Mouse (Mus musculus) B cell, adult 2 months (primary cell): ENCODE measurements around the gene Hccs.
"Not testable (repeated sequence)": the region's sequence is repeated elsewhere in the genome, so short reads cannot be mapped to it uniquely, and the experiment has no call there.

Experiments used
- DNase-seq, 2 experiments: peaks; one replicate each; pipeline ENCODE4 v3.0.0; 2022

The Hccs gene

DNA sequence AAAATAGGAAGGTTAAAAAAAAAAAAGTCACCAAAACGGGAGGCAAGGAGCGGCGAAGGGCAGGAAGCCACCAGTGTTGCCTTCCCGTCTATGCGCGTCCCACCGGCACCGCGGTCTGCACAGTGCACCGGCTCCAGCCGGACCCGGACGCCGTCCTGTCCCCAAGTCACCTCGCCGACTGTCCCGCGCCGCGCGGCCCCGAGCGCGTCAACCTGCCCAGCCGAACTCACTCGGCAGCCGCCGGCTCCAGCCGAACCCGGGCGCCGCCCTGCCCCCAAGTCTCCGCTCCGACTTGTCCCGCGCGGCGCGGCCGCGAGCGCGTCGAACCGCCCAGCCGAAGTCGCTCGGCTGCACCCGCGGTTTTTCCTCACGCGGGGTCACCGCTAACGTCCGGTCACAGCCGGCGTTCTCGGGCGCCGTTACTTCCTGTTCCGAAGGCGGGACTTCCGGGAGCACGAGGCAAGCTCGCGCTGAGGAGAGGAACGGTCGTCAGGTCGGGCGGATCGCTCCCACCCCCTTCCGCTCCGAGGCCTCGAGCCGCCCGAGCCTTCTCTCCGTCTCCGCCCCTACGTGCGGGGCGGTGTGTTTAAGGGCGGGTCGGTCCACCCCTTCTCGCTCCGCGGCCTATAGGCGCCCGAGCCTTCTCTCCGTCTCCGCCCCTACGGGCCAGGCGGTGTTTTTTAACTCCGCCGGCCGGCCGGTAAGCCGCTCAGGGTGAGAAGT is at the start of gene Hccs:
Gene Hccs (minus strand): TSS at position 428 of the 723 bp plus-strand sequence.
- DNase-seq: peak; percentile 86 to 87

DNA sequence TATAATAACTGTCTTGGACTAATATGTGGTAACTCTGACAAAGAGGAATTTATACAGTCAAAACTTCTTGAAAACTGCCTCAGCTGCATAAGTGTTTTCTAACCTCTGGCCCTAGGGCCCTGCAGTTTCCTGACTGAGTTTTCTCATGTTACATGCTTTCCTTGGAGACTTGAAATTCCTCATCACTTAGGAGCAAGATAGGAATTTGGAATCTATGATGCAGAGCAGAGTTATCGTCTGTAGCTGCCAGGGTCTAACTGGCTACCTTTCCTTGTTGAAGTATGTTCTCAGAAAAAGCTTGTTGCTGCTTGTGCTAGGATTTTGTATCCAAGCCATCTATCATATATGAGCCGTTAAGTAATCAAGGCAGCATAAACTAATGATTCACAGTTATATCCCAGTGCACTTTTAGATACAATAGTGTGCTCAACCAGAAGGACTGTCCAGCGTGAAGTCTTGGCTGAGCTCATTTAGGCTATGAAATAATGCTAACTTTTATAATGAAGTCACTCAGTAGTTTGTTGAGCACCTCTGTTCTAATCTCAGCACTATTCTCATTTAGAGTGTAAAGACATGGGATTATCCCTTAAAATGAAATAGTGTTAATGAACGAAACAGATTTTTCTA is 37.1 kb upstream of the Hccs start:
- no peak for DNase-seq

DNA sequence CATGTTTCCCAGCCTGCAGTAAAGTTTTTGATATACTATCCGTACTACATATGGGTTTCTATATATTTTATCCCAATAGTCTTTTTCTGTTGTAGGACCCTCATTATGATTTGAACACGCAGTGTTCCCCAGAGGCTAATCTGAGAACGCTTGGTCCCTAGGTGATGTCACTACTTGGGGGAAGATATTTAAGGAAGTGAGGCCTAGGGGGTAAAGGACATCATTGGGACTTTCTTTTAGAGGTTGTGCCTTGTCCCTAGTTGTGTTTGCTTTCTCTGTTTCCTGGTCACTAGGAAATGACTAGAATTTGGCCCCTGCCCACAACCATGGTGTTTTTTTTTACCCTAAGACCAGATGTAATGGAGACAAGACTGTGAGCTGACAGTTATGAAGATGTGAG is 18.0 kb upstream of the Hccs start:
- no peak for DNase-seq

DNA sequence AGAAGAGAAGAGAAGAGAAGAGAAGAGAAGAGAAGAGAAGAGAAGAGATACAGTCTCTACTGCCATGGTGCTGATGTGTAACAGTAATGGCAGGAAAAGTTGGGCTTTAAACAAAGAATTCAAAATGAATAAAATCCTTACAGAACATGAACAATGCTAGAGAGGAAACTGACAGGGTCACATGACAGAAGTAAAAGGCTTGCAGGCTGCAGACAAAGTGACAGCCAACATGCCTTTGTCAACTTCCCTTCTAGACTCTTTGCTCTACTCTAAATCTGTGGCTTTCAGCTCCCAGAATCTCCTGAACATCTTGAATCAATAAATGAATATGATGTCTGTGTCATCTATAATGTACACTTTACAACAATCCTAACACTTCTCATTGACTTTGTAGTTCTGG is 17.4 kb upstream of the Hccs start:
- no peak for DNase-seq

DNA sequence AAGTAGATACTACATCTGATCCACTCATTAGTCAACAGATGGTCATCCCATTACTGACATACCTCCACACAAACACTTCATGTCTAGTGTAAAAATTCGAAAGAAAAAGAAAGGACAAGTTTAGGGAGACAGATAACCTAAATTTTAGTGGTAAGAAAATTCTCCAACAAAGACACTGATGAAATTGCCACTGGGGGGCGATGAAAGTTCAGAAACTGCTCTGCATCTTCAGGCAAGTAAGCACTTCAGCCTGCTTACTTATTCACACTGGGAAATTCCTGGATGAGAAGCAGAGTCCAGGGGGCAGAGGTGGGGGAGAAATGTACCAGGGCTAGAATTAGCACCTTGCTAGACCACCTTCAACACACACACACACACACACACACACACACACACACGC is 12.1 kb upstream of the Hccs start:
- peak; percentile 7 to 24 for DNase-seq

DNA sequence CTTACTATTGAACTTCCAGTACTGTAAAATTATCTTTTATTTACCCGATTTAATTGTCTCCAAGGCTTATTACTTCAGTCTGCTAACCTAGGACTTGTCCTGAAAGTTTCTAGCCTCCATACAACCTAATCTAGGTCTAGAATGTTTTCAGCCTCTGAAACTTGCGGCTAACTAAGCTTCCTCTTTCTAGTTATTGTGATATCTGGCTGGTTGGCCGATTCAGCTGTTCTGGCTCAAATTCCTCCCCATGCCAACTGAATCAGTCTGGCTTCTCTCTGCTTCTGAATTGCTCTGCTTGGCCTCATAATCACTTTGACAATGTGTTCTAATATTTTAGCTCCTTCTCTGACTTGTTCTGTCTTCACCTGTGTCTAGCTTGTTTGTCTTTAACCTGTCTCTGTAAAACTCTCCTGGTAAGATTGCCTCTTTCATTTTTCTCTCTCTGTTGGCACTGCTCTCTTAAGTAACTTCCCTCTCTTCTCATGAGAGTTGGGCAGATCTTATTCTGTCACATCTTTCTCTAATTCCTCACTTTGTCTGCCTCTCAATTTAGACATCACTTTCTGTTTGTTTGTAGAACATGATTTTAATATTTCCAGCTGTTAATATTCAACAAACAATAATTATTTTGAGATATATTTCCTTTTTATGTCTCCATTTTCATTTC is 5.9 kb upstream of the Hccs start:
- DNase-seq: peak; percentile 10 to 21

DNA sequence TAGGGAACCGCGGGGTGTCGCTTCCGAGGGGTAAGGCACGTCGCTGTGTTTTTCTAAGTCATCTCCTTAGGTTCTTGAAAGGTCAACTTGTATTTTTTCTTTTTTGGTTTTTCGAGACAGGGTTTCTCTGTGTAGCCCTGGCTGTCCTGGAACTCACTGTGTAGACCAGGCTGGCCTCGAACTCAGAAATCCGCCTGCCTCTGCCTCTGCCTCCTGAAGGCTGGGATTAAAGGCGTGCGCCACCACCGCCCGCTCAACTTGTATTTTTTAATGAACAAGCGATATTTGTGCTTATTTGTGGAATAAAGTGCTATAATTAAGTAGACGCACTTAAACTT is 465 bp upstream of the Hccs start:
- not testable (repeated sequence) for DNase-seq

DNA sequence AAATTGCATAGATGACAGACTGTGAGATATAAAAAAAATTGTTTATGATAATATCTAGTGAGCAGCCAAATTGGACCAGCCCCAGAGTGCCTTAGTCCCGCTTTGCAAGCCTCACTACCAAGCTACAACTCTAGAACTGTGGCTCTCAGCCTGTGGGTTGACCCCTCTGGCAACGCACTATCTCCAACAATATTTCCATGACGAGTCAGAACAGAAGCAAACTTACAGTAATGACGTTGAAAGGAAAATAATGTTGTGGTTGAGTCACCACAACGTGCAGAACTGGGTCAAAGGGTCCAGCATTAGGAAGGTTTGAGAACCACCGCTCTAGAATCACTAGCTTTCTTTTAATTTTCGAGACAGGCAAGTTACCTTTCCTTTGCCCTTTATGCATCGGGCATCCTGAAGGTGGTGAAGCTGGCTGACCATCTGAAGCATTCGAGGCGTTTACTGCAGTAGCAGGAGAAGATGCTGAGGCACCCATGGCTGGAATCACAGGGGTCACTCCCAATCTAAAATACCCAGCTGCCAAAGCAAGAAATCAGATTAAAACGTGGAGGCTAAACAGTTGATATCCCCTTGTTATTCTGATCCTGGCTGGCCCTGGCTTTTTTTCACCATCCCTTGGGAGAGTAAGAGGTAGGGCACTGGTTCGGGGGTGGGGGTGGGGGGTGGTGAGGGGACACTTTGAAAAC is 959 bp downstream of the Hccs start:
- no peak for DNase-seq

DNA sequence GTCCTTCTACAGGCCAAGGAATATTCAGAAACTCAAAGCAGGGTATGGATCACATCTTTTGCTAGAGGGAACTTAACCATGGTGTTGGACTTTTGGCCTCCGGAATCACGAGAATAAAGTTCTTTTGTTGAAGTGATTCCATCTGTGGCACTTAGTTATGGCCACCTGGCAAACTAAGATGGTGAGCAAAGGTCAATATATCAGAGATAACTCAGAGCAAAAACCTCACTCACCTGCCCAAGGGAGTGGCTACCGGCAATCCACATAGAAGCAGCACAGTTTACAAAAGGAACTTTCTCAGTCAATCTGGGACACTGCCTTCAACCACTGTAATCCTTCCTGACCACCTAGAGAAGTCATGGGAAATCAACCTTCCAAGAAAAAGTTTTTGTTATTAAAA is 11.6 kb downstream of the Hccs start:
- DNase-seq: no peak

DNA sequence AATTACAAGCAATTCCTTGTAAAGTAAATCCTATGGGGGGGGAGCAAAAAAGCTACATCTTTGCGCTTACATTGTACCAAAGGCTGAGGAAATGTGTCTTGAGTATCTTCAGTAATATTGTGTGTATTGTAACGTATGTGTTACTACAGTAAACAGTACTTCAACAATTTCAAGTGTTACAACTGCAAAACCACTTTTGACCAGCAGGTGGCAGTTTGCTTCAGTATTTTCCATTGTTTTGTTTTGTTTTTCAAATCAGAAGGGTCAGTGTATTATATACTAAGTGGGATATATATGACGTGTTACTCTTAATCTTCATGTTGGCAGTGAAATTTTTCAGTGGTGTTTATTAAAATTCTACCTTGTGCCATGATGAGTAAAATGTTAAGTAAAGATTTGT is 16.2 kb downstream of the Hccs start:
- peak; percentile 54 to 58 for DNase-seq

DNA sequence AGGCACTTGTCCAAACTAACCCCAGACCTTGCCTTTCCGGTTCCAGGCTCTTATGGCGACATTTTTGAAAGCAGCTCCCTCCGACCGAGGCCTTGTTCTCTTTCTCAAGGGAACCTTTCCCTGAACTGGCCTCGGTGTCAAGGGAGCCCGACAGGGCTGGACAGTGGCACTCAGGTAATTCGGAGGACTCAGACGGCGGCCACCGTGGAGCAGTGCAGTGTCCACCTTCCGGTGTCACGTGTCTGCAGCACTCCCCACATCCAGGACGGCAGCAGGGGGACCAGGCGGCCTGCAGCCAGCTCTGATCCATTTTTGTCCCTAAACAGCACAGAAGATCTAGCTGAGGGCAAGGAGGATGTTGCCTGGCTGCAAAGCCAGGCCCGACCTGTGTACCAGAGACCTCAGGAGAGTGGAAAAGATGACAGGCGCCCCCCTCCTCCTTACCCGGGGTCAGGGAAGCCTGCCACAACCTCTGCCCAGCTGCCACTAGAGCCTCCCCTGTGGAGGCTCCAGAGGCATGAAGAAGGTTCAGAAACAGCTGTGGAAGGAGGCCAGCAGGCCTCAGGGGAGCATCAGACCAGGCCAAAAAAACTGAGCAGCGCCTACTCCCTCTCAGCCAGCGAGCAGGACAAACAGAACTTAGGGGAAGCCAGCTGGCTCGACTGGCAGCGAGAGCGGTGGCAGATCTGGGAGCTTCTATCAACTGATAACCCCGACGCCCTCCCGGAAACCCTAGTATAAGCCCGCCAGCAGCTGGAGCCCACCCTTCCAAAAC is 17.7 kb downstream of the Hccs start:
- no peak for DNase-seq

DNA sequence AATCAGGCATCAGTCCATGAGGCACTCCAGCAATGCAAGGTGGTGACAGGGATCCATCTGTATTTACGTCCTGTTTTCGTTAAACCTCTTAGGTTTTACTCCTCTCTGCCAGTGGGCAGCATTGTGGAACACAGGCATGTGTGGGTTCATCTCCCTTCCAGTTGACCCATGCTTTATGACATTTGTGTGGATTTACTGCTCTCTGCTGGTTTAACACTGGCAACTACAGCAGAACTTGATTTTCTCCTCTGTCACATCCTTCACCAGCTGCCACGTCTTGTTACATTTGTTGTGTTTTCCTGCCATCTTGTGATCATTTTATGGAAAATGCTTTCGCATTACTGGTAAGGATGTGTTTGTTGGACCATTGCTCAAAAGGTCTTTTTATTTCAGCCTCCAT is 20.6 kb downstream of the Hccs start:
- DNase-seq: no peak

DNA sequence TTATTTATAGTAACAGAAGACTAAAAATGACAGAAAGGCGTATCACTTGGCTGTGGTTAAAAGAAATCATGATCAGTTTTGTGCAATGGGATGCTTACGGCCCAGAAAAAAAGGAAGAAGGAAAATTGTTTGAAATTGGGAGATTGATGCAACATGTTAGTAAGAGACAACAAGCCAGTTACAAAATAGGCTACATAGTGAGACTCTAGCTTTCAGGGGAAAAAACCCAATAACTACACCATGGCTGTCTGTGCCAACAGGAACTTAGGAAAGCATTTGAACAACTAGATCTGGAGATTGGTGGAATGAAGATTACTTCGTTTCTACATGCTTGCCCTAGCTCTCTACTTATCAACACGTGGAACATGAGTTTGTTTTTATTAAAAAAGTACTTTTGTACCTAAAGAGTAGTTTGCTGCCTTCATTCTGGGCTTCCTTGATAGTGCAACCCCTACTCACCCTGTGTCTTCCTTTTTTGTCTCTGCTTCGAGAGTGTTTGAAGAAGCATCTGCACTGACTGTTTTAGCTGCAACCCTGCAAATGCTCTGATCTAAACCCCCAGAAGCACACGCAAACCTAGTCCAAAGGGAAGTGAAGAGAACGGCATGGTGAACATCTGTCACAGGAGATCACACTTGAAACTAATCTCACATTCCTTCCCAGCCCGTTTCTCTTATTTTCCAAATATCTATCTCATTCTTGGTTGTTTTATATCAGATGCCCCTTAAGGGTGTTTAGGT is 56.6 kb downstream of the Hccs start:
- no peak for DNase-seq

DNA sequence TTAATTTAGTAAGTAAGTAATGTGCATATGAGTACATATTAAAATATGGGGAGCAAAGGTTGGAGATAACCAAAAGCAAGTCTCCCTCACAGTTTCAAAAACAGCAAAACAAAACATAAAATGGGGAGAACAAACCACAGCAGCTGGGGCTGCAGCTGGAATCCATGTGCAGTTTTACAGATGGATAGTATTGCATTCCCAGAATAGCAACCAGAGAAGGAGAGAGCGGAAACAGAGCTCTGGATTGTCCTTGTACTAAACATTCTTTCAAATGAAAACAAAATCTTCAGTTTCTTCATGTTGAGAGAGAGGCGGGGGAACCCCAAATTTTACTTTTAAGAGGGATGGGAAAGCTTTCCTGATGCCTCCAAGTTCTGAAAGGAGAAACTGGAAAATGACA is 58.0 kb downstream of the Hccs start:
- DNase-seq: no peak

DNA sequence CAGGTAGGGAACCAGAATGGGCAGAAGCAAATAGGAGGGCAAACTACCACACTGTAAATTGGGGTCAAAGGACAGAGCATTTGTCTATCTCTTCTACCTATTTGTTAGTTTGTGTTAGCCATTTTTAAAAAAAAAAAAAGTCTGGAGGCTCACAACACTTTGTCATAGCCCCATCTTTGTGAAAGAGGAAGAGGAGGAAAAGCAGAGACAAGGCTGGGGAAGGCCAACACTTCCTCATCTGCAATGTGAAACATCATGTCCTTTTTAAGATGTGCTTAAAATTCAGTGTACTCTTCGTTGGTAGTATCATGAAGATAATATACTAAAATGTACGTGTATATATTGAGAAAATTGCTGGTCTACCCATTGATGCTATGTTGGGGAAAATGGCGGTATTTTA is 59.1 kb downstream of the Hccs start:
- DNase-seq: no peak

DNA sequence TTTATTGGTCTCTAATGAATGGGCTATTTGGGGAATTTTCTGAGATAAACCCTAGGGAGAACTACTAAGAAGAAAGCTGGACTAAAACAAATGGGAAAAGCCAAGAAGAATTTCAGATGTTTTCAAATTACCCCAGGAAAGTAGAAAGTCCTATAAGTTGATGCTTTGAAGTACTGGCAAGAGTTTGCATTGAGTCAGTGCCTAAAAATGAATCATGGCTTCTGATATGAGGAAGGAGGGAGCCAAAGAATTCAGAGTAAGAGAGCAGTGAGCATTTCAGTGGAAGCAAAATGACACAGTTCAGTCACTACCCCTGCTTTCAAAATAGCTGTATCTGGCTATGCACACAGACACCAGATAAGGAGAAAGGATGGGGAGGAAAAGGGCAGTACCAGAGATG is 63.4 kb downstream of the Hccs start:
- no peak for DNase-seq

DNA sequence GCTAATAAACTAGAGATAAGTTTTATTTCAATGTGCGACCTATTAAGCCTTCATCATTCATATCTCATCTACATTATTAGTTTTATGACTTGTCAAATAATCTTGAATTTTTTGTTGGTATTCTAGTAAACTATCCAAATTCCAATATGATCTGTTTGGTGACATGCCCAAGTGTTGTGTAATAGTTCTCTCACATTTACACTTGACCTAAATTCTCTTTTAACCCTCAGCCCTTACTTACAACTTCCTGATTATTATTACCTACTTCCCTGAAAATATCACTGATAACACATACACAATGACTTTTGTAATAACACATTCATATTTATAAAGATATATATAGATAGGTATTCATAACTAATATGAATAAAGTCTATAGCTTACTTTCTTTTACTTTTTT is 64.3 kb downstream of the Hccs start:
- no peak for DNase-seq

DNA sequence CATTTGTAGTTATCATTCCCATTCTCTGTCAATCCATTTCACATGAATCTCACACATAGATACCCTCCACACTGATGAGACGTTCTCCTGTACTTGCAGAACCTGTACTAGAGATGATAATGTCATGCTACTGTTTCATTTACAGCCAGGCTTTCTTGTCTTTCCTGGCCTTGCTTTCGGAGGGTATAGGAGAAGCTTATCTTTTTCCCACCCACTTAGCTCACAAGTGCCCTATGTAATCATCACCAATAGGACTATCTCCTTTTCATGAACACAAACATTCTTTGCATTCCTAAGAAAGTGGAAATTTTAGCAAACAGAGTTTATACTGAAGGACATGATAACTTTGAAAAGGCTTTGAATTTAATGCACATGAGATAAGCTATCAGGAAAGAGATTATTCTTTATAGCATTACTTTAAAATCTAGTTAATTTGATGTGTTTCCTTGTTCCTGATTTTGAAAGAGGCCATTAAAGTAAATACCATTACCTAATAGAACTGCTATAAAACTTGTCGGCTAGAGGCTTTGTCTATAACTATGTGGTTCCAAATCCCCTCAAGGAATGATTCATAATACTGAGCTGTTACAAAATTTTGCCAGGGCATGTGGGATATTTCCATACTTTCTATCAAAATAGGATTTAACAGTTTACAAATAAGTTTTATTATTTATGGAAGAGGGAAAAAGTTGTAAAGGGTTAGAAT is 97.7 kb downstream of the Hccs start:
- DNase-seq: no peak

DNA sequence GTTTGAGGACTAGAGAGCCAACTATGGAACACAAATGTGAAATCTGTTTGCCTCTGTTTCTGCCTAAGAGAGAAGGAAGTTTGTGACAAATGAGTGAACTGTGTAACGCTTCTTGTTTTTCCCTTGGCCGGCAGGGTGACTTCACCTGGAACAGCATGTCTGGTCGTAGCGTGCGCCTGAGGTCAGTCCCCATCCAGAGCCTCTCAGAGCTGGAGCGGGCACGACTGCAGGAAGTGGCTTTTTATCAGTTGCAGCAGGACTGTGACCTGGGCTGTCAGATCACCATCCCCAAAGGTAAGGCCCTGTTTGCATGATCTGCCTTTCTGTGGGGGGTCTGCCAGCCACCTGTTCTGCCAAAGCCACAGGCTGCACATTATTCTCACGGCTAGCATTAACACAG is 100.1 kb downstream of the Hccs start:
- DNase-seq: no peak

DNA sequence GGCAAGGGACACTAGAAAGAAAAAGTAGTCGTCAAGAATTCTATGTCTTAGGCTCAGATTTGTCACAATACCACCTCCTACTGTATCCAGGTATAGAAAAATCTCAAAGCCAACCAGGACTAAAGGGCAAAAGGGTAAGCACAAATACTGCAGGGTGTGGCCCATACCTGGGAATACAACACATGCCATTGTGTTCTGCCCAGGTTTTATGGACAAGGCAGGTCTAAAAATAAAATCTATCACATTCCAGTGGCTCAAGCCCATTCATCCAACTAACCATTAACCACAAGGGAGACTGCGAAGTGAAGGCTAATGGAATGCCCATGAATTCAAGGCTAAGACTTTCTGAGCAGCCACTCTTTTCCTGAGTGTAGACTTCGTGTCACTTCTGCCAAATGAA is 110.2 kb downstream of the Hccs start:
- no peak for DNase-seq
